Mouse (Mus musculus) ovary, postnatal 14 days (tissue): Measurements from ENCODE around the gene Gc.

Experiments
- DNase-seq: peaks from one replicate; pipeline ENCODE4 v3.0.0; 2022; ENCODE audit warnings: low spot score

The Gc gene

GRCm38 (mm10) chr5:89457554-89458062 lies at the start of gene Gc:
Gc (minus strand) TSS chr5:89457898.
- DNase-seq: no peak

GRCm38 (mm10) chr5:89500182-89500581 lies 42.5 kb upstream of the Gc start:
- no peak for DNase-seq

- DNase-seq: no peak
Observed at GRCm38 (mm10) chr5:89492560-89492959, 34.9 kb upstream of the Gc start.

- DNase-seq: no peak
Observed at GRCm38 (mm10) chr5:89470483-89470882, 12.8 kb upstream of the Gc start.

DNA sequence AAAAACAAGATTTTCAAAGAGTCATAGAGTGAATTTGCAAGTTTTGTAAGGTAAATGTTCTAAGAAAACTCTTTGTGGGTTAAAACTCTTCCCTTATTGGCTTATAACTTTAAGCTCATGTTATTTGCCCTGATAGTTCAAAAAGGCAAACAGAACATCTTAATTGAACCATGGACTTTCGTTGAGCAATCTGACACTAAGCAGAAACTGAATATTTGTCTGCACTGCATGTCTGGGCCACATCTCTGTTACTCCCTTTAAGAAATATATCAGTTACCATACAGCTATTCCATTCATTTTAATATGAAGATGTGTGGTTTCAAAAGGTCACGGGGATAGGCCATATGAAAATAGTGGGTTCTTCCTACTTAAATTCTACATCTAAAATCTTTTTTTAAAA lies 10.2 kb upstream of the Gc start:
- DNase-seq: no peak

DNA sequence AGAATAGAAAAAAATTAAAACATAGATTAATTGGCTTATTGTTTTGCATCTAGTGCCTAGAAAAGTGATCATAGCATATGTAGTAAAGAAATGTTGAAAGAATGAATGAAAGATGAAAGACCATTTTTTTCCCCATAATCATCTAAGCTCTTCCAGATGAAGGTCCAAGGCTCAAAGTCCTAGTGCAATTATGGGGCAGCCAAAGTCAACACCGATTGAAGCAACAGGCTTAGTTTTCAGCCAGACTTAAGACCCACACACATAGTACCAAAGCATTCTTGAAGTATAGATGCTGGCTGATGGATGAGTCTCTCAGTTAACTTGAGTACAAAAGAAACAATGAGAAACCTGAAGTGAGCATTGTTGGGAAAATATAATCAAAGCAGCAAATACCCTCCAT lies 9.3 kb upstream of the Gc start:
- no peak for DNase-seq

GRCm38 (mm10) chr5:89466275-89466674 lies 8.6 kb upstream of the Gc start:
- no peak for DNase-seq

DNA sequence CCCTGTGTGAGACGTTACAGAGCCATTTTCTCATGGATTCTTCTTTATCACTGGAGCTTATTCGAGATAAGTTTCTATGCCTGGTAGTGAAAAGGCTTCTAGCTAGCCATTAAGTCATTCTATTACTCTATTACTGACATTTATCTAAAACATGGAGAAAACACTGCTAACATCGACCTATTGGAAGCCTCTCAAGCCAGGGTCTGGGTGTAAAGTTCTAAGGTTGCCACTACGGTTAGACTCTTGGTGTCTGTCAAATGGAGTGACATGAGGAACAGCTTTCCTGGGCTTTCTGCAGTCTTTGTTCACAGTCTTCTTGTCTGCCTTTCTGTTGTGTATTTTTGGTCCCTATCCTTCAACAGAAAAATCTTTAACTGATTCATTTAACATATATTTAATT lies 4.1 kb upstream of the Gc start:
- DNase-seq: no peak

DNA sequence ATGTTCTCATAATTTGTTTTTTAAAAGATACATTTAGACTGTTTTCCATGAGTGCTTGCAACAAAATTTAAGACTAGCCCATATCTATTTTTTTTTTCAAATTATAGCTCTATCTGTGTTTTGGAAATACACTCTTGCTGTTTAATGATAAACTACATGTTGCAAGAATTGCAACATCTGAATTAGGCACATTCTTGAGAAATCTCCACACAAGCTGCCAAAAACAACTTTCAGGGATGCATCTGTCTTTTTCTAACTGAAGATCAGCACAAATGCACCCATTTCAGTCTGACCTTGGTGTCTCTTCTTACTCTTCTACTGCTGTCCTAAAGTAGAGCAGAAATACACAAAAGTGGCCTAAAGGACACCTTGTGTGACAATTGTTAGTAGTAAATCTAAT lies 1.9 kb upstream of the Gc start:
- DNase-seq: no peak

DNA sequence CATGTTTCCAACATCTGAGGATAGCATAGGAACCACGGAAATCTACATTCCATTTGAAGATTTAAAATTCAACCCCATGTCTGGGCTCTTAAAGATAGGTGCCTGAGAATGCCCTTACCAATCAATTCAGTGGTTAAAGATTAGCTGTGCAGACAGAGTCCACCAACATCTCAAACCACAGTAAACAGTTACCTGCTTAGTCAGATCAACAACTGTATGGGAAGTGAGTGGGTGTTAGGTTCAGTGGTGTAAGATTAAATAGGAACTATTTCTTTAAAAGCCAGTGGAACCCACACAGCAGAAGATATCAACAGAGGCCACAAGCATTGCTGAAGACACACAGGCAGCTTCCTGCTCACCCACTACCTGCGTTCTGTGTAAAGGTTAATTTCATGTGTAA lies 1.3 kb upstream of the Gc start:
- no peak for DNase-seq

DNA sequence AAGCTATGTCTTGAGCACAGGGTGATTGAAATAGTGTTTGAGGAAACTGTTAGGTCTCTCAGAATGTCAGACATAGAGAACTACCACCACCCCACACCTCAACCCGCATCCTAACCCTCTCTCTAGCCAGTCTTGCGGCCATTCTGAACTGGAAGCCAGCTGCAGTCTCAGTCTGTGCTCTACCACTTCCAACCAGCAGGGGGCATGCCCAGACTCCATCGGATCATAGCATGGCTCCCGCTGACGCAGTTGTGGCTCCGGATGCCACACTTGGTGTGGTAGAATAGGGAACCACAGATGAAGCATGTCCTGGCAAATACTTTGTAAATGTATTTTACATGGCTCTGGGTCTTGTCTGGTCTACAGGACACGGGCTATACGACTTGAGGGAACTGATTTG lies 2.2 kb downstream of the Gc start:
- DNase-seq: no peak

DNA sequence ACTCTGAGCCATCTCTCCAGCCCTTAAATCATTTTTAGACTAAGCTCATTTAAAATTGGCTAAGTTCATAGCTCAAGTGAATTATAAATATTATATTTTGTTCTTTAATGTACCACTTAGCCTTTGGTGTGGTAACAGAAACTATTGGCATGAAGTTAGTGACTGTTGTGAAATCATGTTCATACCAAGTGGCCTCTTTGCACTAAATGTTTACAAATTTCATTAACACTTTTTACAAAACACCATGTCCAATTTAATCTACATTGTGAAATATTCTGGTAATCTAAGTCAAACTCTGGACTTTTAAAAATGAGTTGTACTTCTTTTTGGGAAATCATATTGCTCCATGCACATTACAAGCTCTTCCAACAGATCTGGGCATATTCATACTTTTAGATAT lies 6.9 kb downstream of the Gc start:
- DNase-seq: no peak

- no peak for DNase-seq
Observed at GRCm38 (mm10) chr5:89449325-89449724, 8.4 kb downstream of the Gc start.

GRCm38 (mm10) chr5:89447978-89448377 lies 9.7 kb downstream of the Gc start:
- DNase-seq: no peak

GRCm38 (mm10) chr5:89444360-89444759 lies 13.3 kb downstream of the Gc start:
- no peak for DNase-seq

- no peak for DNase-seq
Observed at GRCm38 (mm10) chr5:89411536-89411935, 46.2 kb downstream of the Gc start.

DNA sequence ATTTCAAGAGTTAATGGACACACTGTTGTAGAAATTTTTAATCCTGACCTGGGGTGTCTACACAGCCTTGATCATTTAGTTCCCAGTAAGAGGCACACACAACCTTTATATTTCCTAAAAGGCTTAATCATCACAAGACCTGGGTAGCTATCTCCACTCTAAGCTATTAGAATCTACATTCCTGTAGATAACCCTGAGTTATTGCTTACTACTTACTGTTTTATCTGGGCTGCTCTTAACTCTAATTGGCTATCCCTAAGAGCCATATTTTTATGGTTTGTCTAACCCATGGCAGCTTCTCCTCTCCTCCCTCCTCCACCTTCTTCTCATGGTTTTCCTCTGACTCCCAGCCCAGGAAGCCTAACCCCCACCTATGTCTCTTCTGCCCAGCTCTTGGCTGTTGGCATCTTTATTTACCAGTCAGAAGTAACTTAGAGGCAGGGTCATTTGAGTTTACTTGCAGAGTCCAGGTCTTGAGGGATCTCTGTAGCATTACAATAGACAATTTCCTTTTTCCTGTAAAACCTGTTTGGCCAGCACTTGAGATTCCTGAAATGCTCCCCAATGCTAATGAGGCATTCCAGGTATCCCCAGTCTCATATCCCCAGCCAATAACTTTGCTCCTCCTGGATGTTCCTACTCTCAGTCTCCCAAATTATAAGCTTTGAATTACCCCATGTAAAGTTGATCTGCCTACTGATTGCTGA lies 50.2 kb downstream of the Gc start:
- DNase-seq: no peak

GRCm38 (mm10) chr5:89405132-89405531 lies 52.6 kb downstream of the Gc start:
- DNase-seq: no peak

DNA sequence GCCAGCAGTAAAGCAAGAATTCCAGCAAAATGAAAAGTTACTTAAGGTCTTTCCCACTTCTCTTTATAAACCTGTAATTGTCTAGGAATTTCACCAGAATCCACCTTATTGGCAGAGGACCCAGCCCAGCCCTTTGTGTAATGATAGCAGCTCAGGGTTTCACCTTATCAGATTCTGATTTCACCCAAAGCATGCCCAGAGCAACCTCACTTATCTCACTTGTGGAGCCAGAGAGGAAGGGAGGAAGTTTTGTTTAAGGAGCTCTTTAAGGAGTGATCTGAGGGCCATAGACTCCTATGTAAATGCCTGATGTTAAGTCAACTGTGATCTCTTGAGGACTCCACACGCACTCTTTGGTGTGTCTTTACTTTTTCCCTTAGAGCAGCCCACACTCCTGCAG lies 67.3 kb downstream of the Gc start:
- DNase-seq: no peak

- DNase-seq: no peak
Observed at GRCm38 (mm10) chr5:89384204-89384603, 73.5 kb downstream of the Gc start.

- DNase-seq: no peak
Observed at GRCm38 (mm10) chr5:89381340-89381739, 76.4 kb downstream of the Gc start.

DNA sequence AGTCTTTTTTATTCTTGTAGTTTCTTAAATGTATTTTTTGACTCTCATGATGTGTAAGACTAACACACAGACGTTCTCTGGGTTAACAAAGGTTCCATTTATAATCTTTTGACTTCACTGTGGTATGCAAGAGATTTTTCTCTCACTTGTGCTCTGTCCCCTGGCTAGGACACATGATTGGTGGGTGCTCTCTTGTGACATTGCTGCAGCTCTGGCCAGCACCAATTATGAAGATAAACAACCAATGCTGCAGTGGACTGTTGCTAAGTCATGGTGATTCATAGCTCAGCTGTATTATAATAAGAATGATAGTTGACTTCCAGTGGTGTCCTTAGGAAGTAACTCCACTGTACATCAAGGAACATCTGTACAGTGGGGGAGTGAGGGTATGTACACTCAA lies 87.6 kb downstream of the Gc start:
- no peak for DNase-seq

DNA sequence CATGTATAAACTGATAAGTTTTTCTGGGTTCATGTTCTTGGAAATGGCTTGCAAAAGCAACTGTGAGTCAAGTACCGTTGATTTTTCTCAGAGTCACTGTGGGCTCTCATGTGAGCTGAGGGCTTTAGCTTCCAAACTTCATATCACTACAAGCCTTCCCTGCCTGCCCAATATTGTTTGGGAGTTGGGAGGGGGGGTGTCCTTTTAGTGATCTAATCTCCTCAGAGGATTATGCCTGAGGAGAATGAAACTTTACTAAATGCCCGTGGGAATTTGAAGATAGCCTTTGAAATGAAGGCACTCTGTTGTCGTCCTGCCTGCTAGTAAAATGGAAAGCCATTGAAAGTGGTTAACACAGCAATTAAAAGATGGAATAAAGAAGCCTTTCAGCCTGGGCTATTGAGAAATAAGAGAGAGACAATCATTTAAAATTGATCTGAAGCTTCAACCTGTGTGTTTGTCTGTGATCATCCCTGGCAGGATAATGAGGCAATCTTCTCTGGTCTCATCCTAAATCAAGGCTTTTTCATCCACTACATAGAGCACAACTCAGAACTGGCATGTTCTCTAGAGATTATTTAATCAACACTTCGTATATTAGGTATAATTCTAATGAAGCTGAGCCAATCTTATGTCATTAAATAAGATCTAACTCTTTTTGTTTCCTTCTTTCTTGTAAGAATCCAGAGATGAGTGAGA lies 89.5 kb downstream of the Gc start:
- no peak for DNase-seq
